Mouse (Mus musculus) spleen, adult 18-20 months (tissue): ENCODE results near the gene Olfr853.

Experiments used
- DNase-seq, 2 experiments: peaks; one replicate each; pipeline ENCODE4 v3.0.0; 2022; ENCODE audit warnings: mixed read lengths in 2 of 2

Olfr853 gene

GRCm38 (mm10) chr9:19540976-19541375, at the start of gene Olfr853:
Olfr853 (minus strand) TSS chr9:19541076.
- no peak for DNase-seq

- no peak for DNase-seq
Observed at GRCm38 (mm10) chr9:19582317-19582716, 41.4 kb upstream of the Olfr853 start, which contains the start of gene Olfr855. Olfr855 (plus strand) TSS chr9:19582617.

- no peak for DNase-seq
Observed at GRCm38 (mm10) chr9:19567282-19567681, 26.4 kb upstream of the Olfr853 start, which contains the start of gene Olfr854. Olfr854 (minus strand) TSS chr9:19567382.

- DNase-seq: no peak
Observed at GRCm38 (mm10) chr9:19492995-19493394, 47.9 kb downstream of the Olfr853 start, which contains the start of gene Olfr851. Olfr851 (plus strand) TSS chr9:19493295.
